Mouse (Mus musculus) c-Kit-positive CD71-negative TER-119-negative erythroid progenitor cells, embryonic 14.5 days (primary cell): Measurements from ENCODE around the gene Sat2.
"Not testable (repeated sequence)": the region's sequence is repeated elsewhere in the genome, so short reads cannot be mapped to it uniquely, and the experiment has no call there.

Experiments used
- DNase-seq: peaks from one replicate; pipeline ENCODE4 v3.0.0-alpha.2; 2013; ENCODE audit warnings: low read depth

Sat2 gene

GRCm38 (mm10) chr11:69601768-69602167, 20.1 kb upstream of the Sat2 start:
- DNase-seq = no peak

GRCm38 (mm10) chr11:69603516-69603915, 18.3 kb upstream of the Sat2 start:
- no peak for DNase-seq

- DNase-seq = no peak
Observed at GRCm38 (mm10) chr11:69604347-69604746, 17.5 kb upstream of the Sat2 start.

GRCm38 (mm10) chr11:69604795-69605664, 16.8 kb upstream of the Sat2 start:
- DNase-seq = no peak

- peak; percentile 76 for DNase-seq
Observed at GRCm38 (mm10) chr11:69605726-69606490, 15.9 kb upstream of the Sat2 start, which contains the start of gene Atp1b2. Gene Atp1b2, minus strand, starts transcription at chr11:69605942.

GRCm38 (mm10) chr11:69606491-69606795, 15.4 kb upstream of the Sat2 start:
- no peak for DNase-seq

- DNase-seq = no peak
Observed at GRCm38 (mm10) chr11:69606832-69607231, 15.0 kb upstream of the Sat2 start.

GRCm38 (mm10) chr11:69608525-69608924, 13.3 kb upstream of the Sat2 start:
- no peak for DNase-seq

GRCm38 (mm10) chr11:69609416-69609815, 12.4 kb upstream of the Sat2 start:
- no peak for DNase-seq

- DNase-seq = no peak
Observed at GRCm38 (mm10) chr11:69610899-69611298, 10.9 kb upstream of the Sat2 start.

- DNase-seq = no peak
Observed at GRCm38 (mm10) chr11:69613553-69614256, 8.1 kb upstream of the Sat2 start.

- DNase-seq = not testable (repeated sequence)
Observed at GRCm38 (mm10) chr11:69614257-69614588, 7.6 kb upstream of the Sat2 start.

GRCm38 (mm10) chr11:69616781-69617180, 5.0 kb upstream of the Sat2 start:
- DNase-seq = no peak

GRCm38 (mm10) chr11:69617805-69618204, 4.0 kb upstream of the Sat2 start, which contains the start of gene Shbg:
Gene Shbg, minus strand, starts transcription at chr11:69617905.
- no peak for DNase-seq

GRCm38 (mm10) chr11:69620394-69621081, 1.3 kb upstream of the Sat2 start:
- DNase-seq = no peak

GRCm38 (mm10) chr11:69622406-69622805, 582 bp downstream of the Sat2 start:
- DNase-seq = no peak

GRCm38 (mm10) chr11:69623006-69623405, 1.2 kb downstream of the Sat2 start:
- DNase-seq = no peak

- DNase-seq = not testable (repeated sequence)
Observed at GRCm38 (mm10) chr11:69624339-69624738, 2.5 kb downstream of the Sat2 start.

GRCm38 (mm10) chr11:69628286-69628685, 6.5 kb downstream of the Sat2 start:
- DNase-seq = peak; percentile 86

- DNase-seq = no peak
Observed at GRCm38 (mm10) chr11:69629802-69630201, 8.0 kb downstream of the Sat2 start.

- DNase-seq = peak; percentile 100
Observed at GRCm38 (mm10) chr11:69632284-69633089, 10.7 kb downstream of the Sat2 start, which contains the start of gene Fxr2. Gene Fxr2, plus strand, starts transcription at chr11:69632990.
